Mouse (Mus musculus) limb, embryonic 13.5 days (tissue): ENCODE results near the gene Clcn2. TPM values are rescaled to one million over a fixed set of nuclear protein-coding genes. Genes with fewer than 3 reads are reported as not detected.

Experiments used
- ATAC-seq: fragments of 200-750 bp; cut with Nextera tagmentation; 2 replicates; pipeline ENCODE4 v1.8.0; 2017; ENCODE audit warnings: low read depth, moderate number of reproducible peaks, moderate TSS enrichment; ENCODE audit not compliant: low FRiP score
- H3K27ac ChIP-seq: fragments of 300-500 bp; sonication (generic); 2 replicates; pipeline ENCODE4 v1.5.1; 2015; ENCODE audit warnings: inconsistent platforms, mild to moderate bottlenecking, moderate library complexity
- H3K27me3 ChIP-seq: fragments of 300-500 bp; sonication (generic); 2 replicates; pipeline ENCODE4 v1.6.1; 2015; ENCODE audit warnings: mild to moderate bottlenecking, inconsistent platforms
- H3K36me3 ChIP-seq: fragments of 300-500 bp; sonication (generic); 2 replicates; pipeline ENCODE4 v1.6.1; 2015; ENCODE audit warnings: inconsistent platforms, mild to moderate bottlenecking, moderate library complexity
- H3K4me1 ChIP-seq: fragments of 300-500 bp; sonication (generic); 2 replicates; pipeline ENCODE4 v1.6.1; 2015; ENCODE audit warnings: inconsistent platforms
- H3K4me2 ChIP-seq: fragments of 300-500 bp; sonication (generic); replicated peaks from 2 replicates; pipeline ENCODE4 v1.6.1; 2015; ENCODE audit warnings: inconsistent platforms, mild to moderate bottlenecking, moderate library complexity
- H3K4me3 ChIP-seq: fragments of 300-500 bp; sonication (generic); 2 replicates; pipeline ENCODE4 v1.5.1; 2015; ENCODE audit warnings: moderate library complexity, mild to moderate bottlenecking, inconsistent platforms
- H3K9ac ChIP-seq: fragments of 300-500 bp; sonication (generic); 2 replicates; pipeline ENCODE4 v1.6.1; 2015; ENCODE audit warnings: mild to moderate bottlenecking, inconsistent platforms
- H3K9me3 ChIP-seq: fragments of 300-500 bp; sonication (generic); 2 replicates; pipeline ENCODE4 v1.6.1; 2016; ENCODE audit warnings: inconsistent platforms
- WGBS: fragments of 180-500 bp; shearing (Covaris S2); methylation state at CpG from one replicate; pipeline ENCODE4 v1.1.7; 2015; 5-methylcytosine and 5-hydroxymethylcytosine counted together
- polyA plus RNA-seq: library from polyadenylated mRNA; unstranded; fragments of >200 nt; fragmentation: Nextera tagmentation; extraction: Ambion mirVana; gene quantifications from 2 replicates; pipeline ENCODE4 v1.2.1, GENCODE M21; 2015

The Clcn2 gene
- polyA plus RNA-seq, 1 experiment from 2014 or later, result 23.3 TPM

DNA sequence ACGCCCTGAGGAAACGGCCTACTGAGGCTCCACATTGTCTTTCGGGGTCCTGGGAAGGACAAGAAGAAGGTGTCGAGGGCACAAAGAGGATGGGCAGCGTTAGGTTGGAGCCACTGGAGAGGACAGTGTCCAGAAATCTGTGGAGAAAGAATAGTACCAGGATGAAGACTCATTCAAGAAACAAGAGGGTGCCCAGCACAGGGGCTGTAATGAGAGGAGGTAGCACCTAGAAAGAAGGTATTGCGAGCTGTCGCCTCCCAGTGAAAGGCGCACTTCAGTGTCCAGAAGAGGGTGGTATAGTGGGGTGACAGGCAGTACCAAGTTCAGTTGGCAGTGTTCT is 735 bp downstream of the Clcn2 start:
- peak overlapping the region; percentile 95 for H3K27ac ChIP-seq
- H3K4me2 ChIP-seq, result peak overlapping the region; percentile 78
- ATAC-seq, result no peak
- H3K4me1 ChIP-seq, result peaks cover 36% of the 10 kb centered on the region
- peak overlapping the region; percentile 65 for H3K4me3 ChIP-seq
- WGBS, result under 1% methylated on average over 8 of the region's 8 CpGs
- no peaks in the 10 kb centered on the region for H3K27me3 ChIP-seq
- peak overlapping the region; percentile 82 for H3K9ac ChIP-seq
- peaks cover 38% of the 10 kb centered on the region for H3K36me3 ChIP-seq
- no peaks in the 10 kb centered on the region for H3K9me3 ChIP-seq

DNA sequence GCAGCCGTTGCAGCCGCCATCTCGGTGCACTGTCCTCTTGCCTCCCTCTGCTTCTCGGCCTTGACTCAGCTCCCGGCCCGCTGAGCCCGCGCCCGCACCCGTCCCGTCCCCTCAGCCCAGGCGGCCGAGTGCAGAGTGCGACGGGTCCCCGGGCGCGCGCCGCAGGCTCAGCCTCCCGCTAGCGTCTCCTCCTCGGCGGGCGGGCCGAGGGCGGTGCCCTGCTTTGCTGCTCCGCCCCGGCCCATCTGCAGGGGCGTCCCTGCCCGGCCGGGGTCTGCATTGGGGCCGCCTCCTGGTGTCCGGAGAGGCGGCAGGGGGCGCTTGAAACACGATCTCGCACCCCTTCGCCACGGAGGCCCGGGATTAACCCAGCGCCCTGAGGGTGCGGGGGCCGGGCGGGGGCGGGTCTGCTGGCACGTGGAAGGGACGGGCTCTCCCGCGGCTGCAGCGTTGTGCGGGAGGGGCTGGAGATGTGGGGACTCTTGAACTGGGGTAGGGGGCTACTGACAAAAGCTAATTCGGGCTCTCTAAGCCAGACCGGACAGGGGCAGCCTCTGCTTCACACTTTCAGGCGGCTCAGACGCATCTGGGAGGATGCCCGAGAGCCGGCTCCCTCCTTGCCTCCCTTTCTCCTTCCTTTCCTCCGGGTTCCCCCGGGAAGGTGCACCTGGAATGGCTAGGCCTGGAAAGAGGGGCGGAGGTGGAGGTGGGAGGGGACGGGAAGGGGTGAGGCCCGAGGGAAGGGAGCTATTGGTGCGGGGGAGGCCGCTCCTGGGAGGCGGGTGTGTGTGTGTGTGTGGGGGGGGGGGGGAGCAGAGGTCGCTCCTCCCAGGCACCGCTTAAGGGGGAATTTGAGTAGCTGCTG is 1.3 kb downstream of the Clcn2 start:
- Histone ChIP-seq H3K27ac (peak overlapping the region; percentile 95), H3K36me3 (peaks cover 38% of the 10 kb centered on the region), H3K9ac (peak overlapping the region; percentile 82), H3K4me2 (peak overlapping the region; percentile 78), H3K9me3 (no peaks in the 10 kb centered on the region), H3K4me1 (peaks cover 36% of the 10 kb centered on the region), H3K4me3 (peak overlapping the region; percentile 65), H3K27me3 (no peaks in the 10 kb centered on the region)
- WGBS, result under 1% methylated on average over 50 of the region's 68 CpGs
- peak; percentile 89 for ATAC-seq

- ATAC-seq, result no peak
- H3K4me2 ChIP-seq, result peak overlapping the region; percentile 78
- H3K4me1 ChIP-seq, result peaks cover 36% of the 10 kb centered on the region
- WGBS, result under 1% methylated on average over 11 of the region's 12 CpGs
- H3K27ac ChIP-seq, result peak overlapping the region; percentile 95
- H3K9ac ChIP-seq, result peak overlapping the region; percentile 82
- no peaks in the 10 kb centered on the region for H3K27me3 ChIP-seq
- H3K4me3 ChIP-seq, result peak overlapping the region; percentile 65
- peaks cover 38% of the 10 kb centered on the region for H3K36me3 ChIP-seq
- H3K9me3 ChIP-seq, result no peaks in the 10 kb centered on the region
These were observed 2.0 kb downstream of the Clcn2 start for GRCm38 (mm10) chr16:20715566-20715965.

GRCm38 (mm10) chr16:20715161-20715560 is 2.4 kb downstream of the Clcn2 start:
- 71% methylated on average over 2 of the region's 2 CpGs for WGBS
- peak overlapping the region; percentile 95 for H3K27ac ChIP-seq
- no peaks in the 10 kb centered on the region for H3K9me3 ChIP-seq
- H3K36me3 ChIP-seq, result peaks cover 38% of the 10 kb centered on the region
- ATAC-seq, result no peak
- H3K4me3 ChIP-seq, result peak overlapping the region; percentile 65
- no peaks in the 10 kb centered on the region for H3K27me3 ChIP-seq
- peak overlapping the region; percentile 78 for H3K4me2 ChIP-seq
- H3K4me1 ChIP-seq, result peaks cover 36% of the 10 kb centered on the region
- peak overlapping the region; percentile 82 for H3K9ac ChIP-seq

DNA sequence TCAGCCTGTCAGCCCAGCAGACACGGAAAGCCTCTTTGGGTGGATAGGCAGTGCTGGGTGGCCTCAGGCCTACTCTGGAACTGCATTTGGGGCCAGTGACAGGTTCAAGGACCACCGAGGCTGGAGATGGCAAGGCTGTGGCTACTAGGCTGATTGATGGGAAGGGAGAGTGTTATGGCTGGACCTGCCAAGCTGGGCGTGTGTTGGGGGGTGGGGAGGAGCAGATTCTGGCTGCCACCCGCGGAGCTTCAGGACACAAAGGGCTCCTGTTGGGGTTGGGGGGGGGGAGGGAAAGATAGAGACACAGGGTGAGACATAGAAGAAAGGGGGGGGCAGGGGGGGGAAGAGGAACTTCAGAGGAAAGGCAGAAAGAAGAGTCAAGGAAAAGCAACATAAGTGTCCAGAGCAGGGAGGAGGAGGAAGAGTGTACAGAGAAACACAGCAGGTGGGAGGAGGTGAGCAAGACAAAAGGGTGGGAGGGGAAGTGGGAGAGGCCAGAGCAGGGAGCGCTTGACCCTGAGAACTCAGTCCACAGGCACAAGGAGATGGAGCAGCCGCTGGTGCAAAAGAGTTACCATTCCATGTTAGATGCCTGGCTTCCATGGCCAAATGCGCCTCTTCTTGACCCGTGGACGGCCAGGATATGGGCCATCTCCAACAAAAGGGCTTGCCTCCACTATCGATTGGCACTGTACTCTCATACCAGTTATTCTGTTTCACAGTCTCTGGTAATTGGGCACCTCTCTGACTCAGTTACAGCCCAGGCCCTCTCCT is 3.1 kb downstream of the Clcn2 start:
- 52% methylated on average over 11 of the region's 11 CpGs for WGBS
- Histone ChIP-seq H3K9me3 (no peaks in the 10 kb centered on the region), H3K4me2 (peak overlapping the region; percentile 78), H3K27ac (no peak overlapping the region), H3K27me3 (no peaks in the 10 kb centered on the region), H3K4me3 (peak overlapping the region; percentile 65), H3K4me1 (peaks cover 36% of the 10 kb centered on the region), H3K9ac (peak overlapping the region; percentile 82; the same call in 1 of the 2 replicates), H3K36me3 (peaks cover 41% of the 10 kb centered on the region)
- ATAC-seq, result no peak

- H3K4me3 ChIP-seq, result no peak overlapping the region
- H3K36me3 ChIP-seq, result peaks cover 57% of the 10 kb centered on the region
- no peak for ATAC-seq
These were observed 4.7 kb downstream of the Clcn2 start for GRCm38 (mm10) chr16:20712889-20713288.

GRCm38 (mm10) chr16:20712190-20712589 is 5.4 kb downstream of the Clcn2 start:
- Histone ChIP-seq H3K36me3 (peaks cover 64% of the 10 kb centered on the region), H3K9me3 (no peaks in the 10 kb centered on the region), H3K4me2 (no peak overlapping the region), H3K27ac (no peak overlapping the region), H3K4me3 (no peak overlapping the region), H3K27me3 (no peaks in the 10 kb centered on the region), H3K9ac (no peak overlapping the region), H3K4me1 (peaks cover 29% of the 10 kb centered on the region)
- ATAC-seq, result no peak
- 76% methylated on average over 9 of the region's 9 CpGs for WGBS

More at GRCm38 (mm10) chr16:20712889-20713288, 4.7 kb downstream of the Clcn2 start:
- WGBS, result 93% methylated on average over 7 of the region's 7 CpGs
- Histone ChIP-seq H3K9ac (no peak overlapping the region), H3K27ac (no peak overlapping the region), H3K27me3 (no peaks in the 10 kb centered on the region), H3K4me1 (peaks cover 30% of the 10 kb centered on the region), H3K4me2 (0 out of 2 replicates have a peak overlapping the region, but pooled peaks have one; percentile 78), H3K9me3 (no peaks in the 10 kb centered on the region)

DNA sequence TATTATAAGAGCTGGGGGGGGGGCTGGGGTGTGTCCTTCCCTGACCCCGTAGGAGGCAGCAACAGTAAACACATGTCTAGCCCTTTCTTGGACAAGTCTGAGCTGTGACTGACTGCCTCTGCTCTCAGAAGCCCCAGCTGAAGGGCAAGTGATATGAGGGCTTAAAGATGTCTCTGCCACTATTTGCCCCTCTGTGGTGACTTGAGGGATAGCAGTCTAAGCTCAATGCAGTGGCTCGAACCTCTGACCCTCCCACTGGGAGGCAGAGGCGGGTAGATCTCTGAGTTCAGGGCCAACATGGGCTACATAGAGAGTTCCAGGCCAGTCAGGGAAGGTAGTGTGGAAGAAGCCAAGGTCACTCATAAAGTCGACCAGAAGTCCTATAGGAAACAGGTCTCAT is 6.7 kb downstream of the Clcn2 start:
- WGBS, result 82% methylated on average over 4 of the region's 4 CpGs
- H3K36me3 ChIP-seq, result peaks cover 78% of the 10 kb centered on the region

GRCm38 (mm10) chr16:20710370-20710769 is 7.2 kb downstream of the Clcn2 start:
- H3K9me3 ChIP-seq, result no peaks in the 10 kb centered on the region
- no peak overlapping the region for H3K9ac ChIP-seq
- H3K4me2 ChIP-seq, result no peak overlapping the region
- 93% methylated on average over 11 of the region's 11 CpGs for WGBS
- no peak for ATAC-seq
- no peak overlapping the region for H3K27ac ChIP-seq
- H3K4me1 ChIP-seq, result peaks cover 20% of the 10 kb centered on the region
- H3K27me3 ChIP-seq, result no peaks in the 10 kb centered on the region
- peaks cover 82% of the 10 kb centered on the region for H3K36me3 ChIP-seq
- H3K4me3 ChIP-seq, result no peak overlapping the region

More for the DNA sequence above, 6.7 kb downstream of the Clcn2 start:
- peaks cover 21% of the 10 kb centered on the region for H3K4me1 ChIP-seq
- H3K4me2 ChIP-seq, result no peak overlapping the region
- H3K27me3 ChIP-seq, result no peaks in the 10 kb centered on the region
- no peak overlapping the region for H3K4me3 ChIP-seq
- ATAC-seq, result no peak
- H3K27ac ChIP-seq, result no peak overlapping the region
- H3K9me3 ChIP-seq, result no peaks in the 10 kb centered on the region
- H3K9ac ChIP-seq, result no peak overlapping the region

DNA sequence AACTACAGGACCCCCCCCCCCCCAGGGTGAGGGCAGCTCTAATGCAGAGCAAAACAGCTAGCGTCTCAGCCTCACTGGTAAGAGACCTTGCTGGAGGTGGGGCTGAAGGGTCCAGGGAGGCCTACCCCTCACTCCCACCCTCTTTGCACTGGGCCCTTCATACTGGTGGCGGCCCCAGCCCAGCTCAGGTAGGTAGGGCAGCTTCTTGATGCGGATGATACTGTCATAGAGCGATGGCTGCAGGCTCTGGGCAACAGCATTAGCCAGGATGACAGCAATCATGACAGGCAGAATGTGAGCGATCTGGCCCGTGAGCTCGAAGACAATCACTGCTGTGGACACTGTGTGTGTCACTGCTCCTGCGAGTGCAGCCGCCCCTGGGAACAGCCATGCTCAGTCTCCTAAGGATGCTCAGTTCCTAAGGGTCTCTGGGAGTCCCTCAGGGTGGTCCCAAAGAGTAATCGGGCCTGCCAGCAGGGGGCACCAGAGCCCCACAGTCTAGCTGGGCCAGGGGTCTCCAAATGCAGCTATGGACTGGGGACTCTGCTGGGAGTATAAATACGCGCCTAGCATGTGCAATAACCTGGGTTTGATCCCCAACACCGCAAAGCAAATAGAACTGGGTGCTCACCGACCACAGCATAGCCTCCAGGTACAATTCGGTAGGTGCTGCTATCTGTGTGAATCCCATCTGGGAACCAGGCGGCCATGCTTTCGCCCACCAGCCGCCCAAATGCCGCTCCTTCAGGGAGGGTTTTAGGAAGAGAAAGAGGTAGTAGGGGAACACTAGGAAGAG is 8.4 kb downstream of the Clcn2 start:
- peak; percentile 66; the same call in 1 of the 2 replicates for ATAC-seq
- no peak overlapping the region for H3K4me2 ChIP-seq
- no peak overlapping the region for H3K9ac ChIP-seq
- H3K27ac ChIP-seq, result no peak overlapping the region
- peaks cover 94% of the 10 kb centered on the region for H3K36me3 ChIP-seq
- no peaks in the 10 kb centered on the region for H3K27me3 ChIP-seq
- H3K4me1 ChIP-seq, result peaks cover 7% of the 10 kb centered on the region; the same call in 1 of the 2 replicates
- no peak overlapping the region for H3K4me3 ChIP-seq
- 73% methylated on average over 19 of the region's 19 CpGs for WGBS
- H3K9me3 ChIP-seq, result no peaks in the 10 kb centered on the region

DNA sequence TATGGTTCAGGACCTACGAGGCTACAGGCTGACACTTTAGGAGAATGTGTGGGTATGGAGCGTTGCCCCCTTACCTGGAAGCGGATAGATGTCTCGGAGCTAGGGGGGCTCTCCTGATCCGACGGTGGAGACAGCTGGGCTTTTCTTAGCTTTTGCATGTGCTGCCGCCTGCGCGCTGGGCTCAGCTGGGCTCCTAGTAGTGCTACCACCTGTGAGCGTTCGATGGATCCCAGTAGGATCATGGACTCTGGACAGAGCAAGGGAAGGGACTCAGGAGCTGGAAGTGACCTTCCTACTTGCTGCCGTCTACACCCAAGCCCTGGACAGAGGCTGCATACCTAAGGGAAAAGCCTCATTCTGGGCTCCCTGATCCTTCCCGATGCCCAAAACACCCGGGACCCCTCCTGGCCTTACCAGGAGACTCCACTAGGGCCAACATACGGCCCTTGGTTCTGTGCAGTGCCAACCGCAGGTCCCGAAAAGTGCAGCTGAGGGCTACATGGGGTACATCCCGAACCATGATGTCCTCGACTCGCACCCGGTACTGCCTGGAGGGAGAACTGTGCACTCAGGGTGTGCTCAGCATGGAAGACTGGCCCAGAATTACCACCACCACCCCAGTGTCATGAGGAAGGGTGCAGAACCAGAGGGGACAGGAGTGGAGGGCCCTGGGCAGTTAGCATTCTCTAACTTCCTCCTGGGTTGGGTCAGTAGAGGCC is 9.2 kb downstream of the Clcn2 start:
- Histone ChIP-seq H3K9me3 (no peaks in the 10 kb centered on the region), H3K4me1 (no peaks in the 10 kb centered on the region), H3K4me2 (no peak overlapping the region), H3K36me3 (peaks cover 100% of the 10 kb centered on the region), H3K27ac (no peak overlapping the region), H3K4me3 (no peak overlapping the region), H3K27me3 (no peaks in the 10 kb centered on the region), H3K9ac (no peak overlapping the region)
- ATAC-seq, result no peak
- WGBS, result 91% methylated on average over 21 of the region's 21 CpGs
